Mouse (Mus musculus) retina, postnatal 1 day (tissue): ENCODE measurements around the gene Pdgfd.

Source experiments
- DNase-seq: peaks from one replicate; pipeline ENCODE4 v3.0.0-alpha.2; 2012

Pdgfd gene

GRCm38 (mm10) chr9:6317114-6317513 is 148.7 kb downstream of the Pdgfd start:
- no peak for DNase-seq

- DNase-seq = no peak
Observed at GRCm38 (mm10) chr9:6325408-6325807, 157.0 kb downstream of the Pdgfd start.

GRCm38 (mm10) chr9:6333499-6333898 is 165.1 kb downstream of the Pdgfd start:
- no peak for DNase-seq

GRCm38 (mm10) chr9:6336236-6336635 is 167.9 kb downstream of the Pdgfd start:
- DNase-seq = no peak

- no peak for DNase-seq
Observed at GRCm38 (mm10) chr9:6337891-6338290, 169.5 kb downstream of the Pdgfd start.

- DNase-seq = no peak
Observed at GRCm38 (mm10) chr9:6338344-6338743, 170.0 kb downstream of the Pdgfd start.

GRCm38 (mm10) chr9:6339394-6339793 is 171.0 kb downstream of the Pdgfd start:
- DNase-seq = no peak

- no peak for DNase-seq
Observed at GRCm38 (mm10) chr9:6340750-6341149, 172.4 kb downstream of the Pdgfd start.

- DNase-seq = no peak
Observed at GRCm38 (mm10) chr9:6342854-6343253, 174.5 kb downstream of the Pdgfd start.

GRCm38 (mm10) chr9:6344514-6344913 is 176.1 kb downstream of the Pdgfd start:
- DNase-seq = no peak

- peak; percentile 51 for DNase-seq
Observed at GRCm38 (mm10) chr9:6344924-6345323, 176.5 kb downstream of the Pdgfd start.

- DNase-seq = no peak
Observed at GRCm38 (mm10) chr9:6345366-6345765, 177.0 kb downstream of the Pdgfd start.

- no peak for DNase-seq
Observed at GRCm38 (mm10) chr9:6353257-6353960, 185.0 kb downstream of the Pdgfd start.

- no peak for DNase-seq
Observed at GRCm38 (mm10) chr9:6360795-6361194, 192.4 kb downstream of the Pdgfd start.

- no peak for DNase-seq
Observed at GRCm38 (mm10) chr9:6366550-6366949, 198.2 kb downstream of the Pdgfd start.

GRCm38 (mm10) chr9:6401764-6402163 is 233.4 kb downstream of the Pdgfd start:
- DNase-seq = no peak

GRCm38 (mm10) chr9:6406535-6406934 is 238.2 kb downstream of the Pdgfd start:
- DNase-seq = no peak

- peak; percentile 18 for DNase-seq
Observed at GRCm38 (mm10) chr9:6407972-6408371, 239.6 kb downstream of the Pdgfd start.

- no peak for DNase-seq
Observed at GRCm38 (mm10) chr9:6424606-6425005, 256.2 kb downstream of the Pdgfd start.
